Mouse (Mus musculus) lung, postnatal 0 days (tissue): Measurements from ENCODE around the gene Fbxl13.

Source experiments
- CTCF ChIP-seq: IDR thresholded peaks from 2 replicates; pipeline ENCODE4 v1.5.1; 2016; ENCODE audit warnings: antibody characterized with exemption, mild to moderate bottlenecking
- EP300 ChIP-seq: IDR thresholded peaks from 2 replicates; pipeline ENCODE4 v1.6.1; 2016; ENCODE audit warnings: antibody characterized with exemption, mild to moderate bottlenecking, control low read depth

- TF ChIP-seq CTCF (no peak), EP300 (no peak)
Measured at GRCm38 (mm10) chr5:21605936-21606335, 39.5 kb downstream of the Fbxl13 start.
